Mouse (Mus musculus): ENCODE results near the gene Ccdc81. TPM values are rescaled to one million over a fixed set of nuclear protein-coding genes. Genes with fewer than 3 reads are reported as not detected.

Gene Ccdc81
- total RNA-seq (2022): not detected

GRCm38 (mm10) chr7:89903442-89904343, at the start of gene Ccdc81:
Gene Ccdc81, minus strand, starts transcription at chr7:89903629.
- no peak for DNase-seq (ENCODE audit: low spot score in 2 of 2)

DNA sequence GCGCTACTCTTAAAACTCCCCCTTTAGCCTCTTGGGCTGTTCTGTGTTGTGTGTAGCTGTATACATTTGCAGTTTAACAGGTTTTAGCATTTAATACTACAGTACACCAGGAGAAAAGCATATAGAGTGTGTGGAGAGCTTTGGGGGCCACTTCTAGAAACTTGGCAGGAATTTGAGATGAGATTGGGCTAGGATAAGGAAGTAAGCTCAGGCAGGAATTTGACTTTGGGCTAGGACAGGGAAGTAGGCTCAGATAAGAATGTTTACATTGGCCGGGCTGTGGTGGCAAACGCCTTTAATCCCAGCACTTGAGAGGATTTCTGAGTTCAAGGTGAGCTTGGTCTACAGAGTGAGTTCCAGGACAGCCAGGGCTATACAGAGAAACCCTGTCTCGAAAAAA, 46.0 kb upstream of the Ccdc81 start:
- DNase-seq (ENCODE audit: low spot score in 2 of 2): no peak

GRCm38 (mm10) chr7:89948026-89948425, 44.6 kb upstream of the Ccdc81 start:
- peak in 1 of 2 experiments; percentile 16 for DNase-seq (ENCODE audit: low spot score in 2 of 2)

- DNase-seq (ENCODE audit: low spot score in 2 of 2): peak; percentile 86 to 90
Measured at GRCm38 (mm10) chr7:89940571-89941463, 37.4 kb upstream of the Ccdc81 start, which contains the start of gene Hikeshi. Gene Hikeshi, minus strand, starts transcription at chr7:89941204.

DNA sequence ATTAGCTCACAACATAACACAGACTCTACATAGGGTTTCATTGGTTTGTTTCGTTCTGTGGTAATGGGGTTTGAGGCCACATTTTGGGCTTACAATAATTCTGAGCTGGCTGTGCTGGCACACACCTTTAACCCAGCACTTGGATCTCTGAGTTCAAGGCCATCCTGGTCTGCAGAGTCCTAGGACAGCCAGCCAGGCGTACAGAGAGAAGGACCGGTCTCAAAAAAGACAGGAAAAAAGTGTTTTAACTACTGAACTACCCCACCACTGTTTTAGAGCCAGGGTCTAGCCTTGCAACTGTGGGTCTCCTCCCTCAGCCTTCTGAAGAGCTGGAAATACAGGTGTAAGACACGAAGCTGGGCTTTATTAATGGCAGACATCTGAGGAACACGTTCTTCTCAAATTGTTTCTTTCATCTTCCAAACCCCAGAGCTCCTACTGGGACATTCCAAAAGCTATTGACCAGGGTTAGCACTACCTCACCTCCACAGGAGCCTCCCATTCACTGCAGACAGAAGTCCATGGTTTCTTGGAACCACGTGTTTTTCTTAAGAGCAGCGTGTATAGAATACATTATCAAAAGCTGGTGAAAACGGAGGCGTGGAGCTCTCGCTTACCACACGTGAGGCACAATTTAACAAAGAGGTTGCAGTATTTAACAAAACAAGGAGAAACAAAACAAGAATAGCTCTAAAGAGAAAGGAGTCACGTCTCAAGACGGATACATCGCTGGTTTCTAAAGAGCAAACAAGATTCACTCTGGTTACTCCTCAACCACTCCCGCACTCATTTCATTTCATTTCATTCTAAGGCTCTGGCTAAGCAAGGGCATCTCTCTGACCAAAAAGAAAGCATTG, 36.3 kb upstream of the Ccdc81 start:
- DNase-seq (ENCODE audit: low spot score in 2 of 2): no peak

DNA sequence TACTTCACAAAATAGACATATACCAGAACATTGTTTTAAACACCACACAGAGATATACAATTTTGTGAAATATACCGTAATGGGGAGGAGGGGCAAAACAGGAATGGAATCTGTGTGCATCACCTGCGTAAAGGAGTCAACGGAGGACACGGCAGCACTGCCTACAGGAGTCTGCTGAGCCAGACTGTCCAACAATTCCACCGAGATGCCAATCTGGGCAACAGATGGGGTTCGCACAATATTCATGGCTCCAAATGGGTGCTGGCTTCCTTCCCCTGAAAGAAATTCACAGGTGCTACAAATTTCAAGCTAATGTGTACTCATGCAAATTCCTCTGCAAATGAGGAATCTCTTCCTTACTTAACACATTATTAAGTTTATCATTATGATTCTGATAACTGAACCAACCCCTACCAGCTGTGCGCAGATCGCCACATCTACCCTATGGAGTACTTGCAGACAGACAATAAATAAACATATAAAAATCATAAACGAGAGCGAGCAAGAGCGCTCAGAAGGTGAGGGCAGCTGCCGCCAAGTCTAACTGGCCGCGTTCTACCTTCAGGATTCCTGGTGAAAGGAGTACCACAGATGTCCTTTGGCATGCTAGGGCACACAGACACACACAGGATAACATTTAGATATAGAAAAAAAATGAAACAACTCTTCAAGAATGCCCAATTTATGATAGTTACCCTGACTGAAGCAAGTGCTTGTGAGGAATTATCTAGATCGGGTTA, 20.2 kb upstream of the Ccdc81 start:
- no peak for DNase-seq (ENCODE audit: low spot score in 2 of 2)

DNA sequence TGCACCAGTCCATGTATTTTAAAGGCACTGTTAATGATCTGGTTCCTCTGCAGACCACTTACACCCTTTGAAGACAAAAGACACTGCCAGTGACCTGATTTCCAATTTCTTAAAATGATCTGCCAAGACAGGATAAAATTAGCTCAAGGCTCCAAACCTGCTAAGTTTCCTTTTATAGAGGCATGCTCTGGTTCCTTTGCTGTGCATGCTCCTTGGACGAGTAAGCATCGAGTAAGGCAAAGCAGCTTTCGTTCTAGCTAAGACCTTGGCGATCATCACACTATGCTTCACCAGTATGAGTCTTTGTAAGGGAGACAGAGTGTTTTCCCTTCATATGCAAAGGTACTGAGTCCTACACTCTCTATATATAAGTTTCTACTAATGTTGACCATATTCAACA, 14.3 kb upstream of the Ccdc81 start:
- DNase-seq (ENCODE audit: low spot score in 2 of 2): no peak

DNA sequence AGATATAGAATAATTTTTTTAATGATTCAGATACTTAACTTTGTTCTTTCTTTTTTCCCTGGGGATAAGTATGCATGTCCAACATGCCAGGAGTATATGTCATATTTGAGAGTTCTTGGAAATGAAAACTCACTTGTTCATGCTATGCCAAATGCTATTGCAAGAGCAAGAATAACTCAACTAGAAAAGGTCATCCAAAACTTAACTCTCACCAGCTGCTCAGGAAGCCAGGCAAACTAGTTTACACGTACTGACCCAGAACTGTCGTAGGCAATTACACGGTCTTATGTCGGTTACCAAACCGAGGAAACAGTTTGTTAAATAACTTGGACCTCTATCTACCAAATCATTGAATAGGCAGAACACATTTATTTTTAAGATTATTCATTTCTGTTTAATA, 13.3 kb upstream of the Ccdc81 start:
- DNase-seq (ENCODE audit: low spot score in 2 of 2): no peak

- no peak for DNase-seq (ENCODE audit: low spot score in 2 of 2)
Measured at GRCm38 (mm10) chr7:89913432-89914158, 10.2 kb upstream of the Ccdc81 start.

DNA sequence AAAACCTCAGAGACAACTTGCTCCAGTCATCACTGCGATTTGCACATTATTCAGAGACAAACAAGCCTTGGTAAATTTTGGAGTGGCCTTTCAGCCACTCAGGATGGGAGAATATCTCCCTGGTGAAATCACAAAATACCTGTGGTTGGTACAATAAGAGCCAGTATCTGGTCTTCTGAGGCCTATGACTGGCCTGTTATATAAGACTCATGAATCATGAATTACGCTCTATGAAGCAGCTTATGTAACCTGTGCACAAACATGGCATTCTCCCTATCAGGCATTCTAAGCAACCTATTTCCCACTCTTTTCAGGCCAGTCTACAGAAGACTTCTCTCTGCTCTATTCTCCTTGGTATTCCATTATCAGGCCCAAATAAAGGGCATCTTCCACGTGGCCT, 8.9 kb upstream of the Ccdc81 start:
- DNase-seq (ENCODE audit: low spot score in 2 of 2): no peak

GRCm38 (mm10) chr7:89909711-89910110, 6.3 kb upstream of the Ccdc81 start:
- DNase-seq (ENCODE audit: low spot score in 2 of 2): peak; percentile 17 to 33

DNA sequence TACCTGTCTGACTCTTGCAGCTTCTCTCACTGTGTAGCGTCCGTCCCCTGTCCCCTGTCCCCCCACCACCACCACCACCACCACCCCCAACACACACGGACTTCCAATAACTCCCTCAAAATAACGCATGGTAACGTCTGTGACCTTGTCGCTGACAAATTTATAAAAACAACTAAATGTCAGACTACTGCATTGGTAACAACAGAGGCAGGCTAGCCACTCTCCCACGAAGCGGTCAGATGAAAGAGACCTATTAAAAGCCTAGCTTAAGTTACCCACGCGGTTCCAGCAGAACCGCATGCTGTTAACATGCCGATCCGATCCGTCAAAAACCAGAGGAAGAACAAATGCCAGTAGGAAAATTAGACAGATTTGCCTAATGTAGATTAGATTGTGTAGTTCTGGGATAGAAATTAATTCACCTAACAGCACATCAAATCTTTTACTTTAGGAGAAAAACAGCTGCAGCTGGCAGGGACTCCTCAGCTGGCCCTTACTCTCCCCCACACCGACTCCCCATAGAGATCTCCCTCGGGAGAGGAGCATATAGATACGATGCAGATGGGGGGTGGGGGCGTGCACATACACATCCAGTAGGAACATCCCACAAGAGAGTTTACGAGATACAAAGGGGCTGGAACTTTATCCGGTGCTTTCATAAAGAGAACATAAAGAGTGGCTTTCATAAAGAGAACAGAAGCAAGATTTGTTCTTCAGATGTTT, 5.6 kb upstream of the Ccdc81 start:
- no peak for DNase-seq (ENCODE audit: low spot score in 2 of 2)

- no peak for DNase-seq (ENCODE audit: low spot score in 2 of 2)
Measured at GRCm38 (mm10) chr7:89908421-89908820, 5.0 kb upstream of the Ccdc81 start.

DNA sequence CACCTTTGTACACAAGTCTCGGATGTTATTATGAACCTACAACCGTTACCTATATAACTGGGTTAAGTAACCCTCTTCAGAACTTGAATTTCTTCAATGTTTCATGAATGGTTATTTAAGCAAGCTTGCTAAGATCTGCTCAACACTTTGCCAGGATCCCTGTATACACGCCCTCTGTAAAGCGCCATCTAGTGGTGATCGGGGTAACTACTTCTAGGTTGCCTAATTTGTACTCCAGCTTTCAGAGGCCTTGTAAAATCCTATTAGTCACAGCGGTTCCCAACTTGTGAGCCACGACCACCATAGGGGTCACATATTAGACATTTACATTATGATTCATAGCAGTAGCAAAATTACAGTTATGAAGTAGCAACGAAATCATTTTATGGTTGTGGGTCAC, 4.5 kb upstream of the Ccdc81 start:
- DNase-seq (ENCODE audit: low spot score in 2 of 2): peak; percentile 42 to 60

GRCm38 (mm10) chr7:89903007-89903406, 422 bp downstream of the Ccdc81 start:
- DNase-seq (ENCODE audit: low spot score in 2 of 2): no peak

DNA sequence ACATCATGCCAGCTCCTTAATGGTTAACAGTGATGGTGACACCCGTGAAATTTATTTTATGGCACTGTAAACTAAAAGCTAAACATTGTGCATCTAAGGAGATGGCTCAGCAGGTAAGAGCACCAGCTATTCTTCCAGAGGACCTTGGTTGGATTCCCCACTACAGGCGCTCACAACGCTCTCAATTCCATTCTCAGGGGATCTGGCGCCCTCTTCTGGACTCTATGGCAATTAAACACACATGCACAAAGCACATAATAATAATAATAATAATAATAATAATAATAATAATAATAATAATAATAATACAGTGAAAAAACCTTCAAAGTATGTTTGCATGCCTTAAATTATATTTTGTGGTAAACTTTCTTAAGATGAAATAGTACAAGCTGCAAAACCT, 11.6 kb downstream of the Ccdc81 start:
- no peak for DNase-seq (ENCODE audit: low spot score in 2 of 2)

DNA sequence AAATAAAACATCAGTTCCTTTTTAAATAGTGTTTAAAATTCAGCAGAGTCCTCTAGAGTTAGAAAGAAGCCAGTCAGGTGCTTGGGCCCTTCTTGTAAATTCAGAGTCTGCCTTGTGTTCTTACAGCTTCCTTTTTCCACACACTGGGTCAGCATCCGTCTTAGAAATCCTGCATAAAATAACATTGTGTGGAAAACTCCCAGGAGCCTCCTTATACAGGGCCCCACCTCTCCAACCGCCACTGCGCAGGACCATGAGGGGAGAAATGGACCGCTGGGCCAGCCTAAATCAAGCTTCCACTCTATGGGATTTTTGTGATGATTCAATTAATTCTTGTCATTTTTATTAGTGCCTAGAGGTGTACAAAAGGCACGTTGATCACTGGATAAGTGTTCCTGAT, 12.0 kb downstream of the Ccdc81 start:
- DNase-seq (ENCODE audit: low spot score in 2 of 2): no peak

- DNase-seq (ENCODE audit: low spot score in 2 of 2): no peak
Measured at GRCm38 (mm10) chr7:89884551-89884950, 18.9 kb downstream of the Ccdc81 start.

- no peak for DNase-seq (ENCODE audit: low spot score in 2 of 2)
Measured at GRCm38 (mm10) chr7:89879686-89880085, 23.7 kb downstream of the Ccdc81 start.
